Mouse (Mus musculus) heart, postnatal 4 days (tissue): Measurements from ENCODE around the gene Khdc1a. TPM values are rescaled to one million over a fixed set of nuclear protein-coding genes. Genes with fewer than 3 reads are reported as not detected.

Experiments used
- total RNA-seq, 2 experiments: library from RNA; stranded (reverse); gene quantifications; 2 replicates each; pipeline ENCODE4 v1.2.3; 2021

The Khdc1a gene
- total RNA-seq, 2 experiments from 2014 or later, result not detected

Other genes starting within 250 kb of the Khdc1a start
- 1 to 10 TPM; 3.0 to 3.3 TPM for gene Tmem14a, start 131.1 kb upstream of the Khdc1a start, total RNA-seq
- gene Gsta3, start 109.1 kb upstream of the Khdc1a start, total RNA-seq, result under 1 TPM; 0.62 to 0.83 TPM
- gene Khdc1c, start 18.7 kb downstream of the Khdc1a start, total RNA-seq, result not detected
- not detected for gene Khdc1b, start 33.9 kb downstream of the Khdc1a start, total RNA-seq